Mouse (Mus musculus): ENCODE data around the gene Sprn. TPM values are rescaled to one million over a fixed set of nuclear protein-coding genes. Genes with fewer than 3 reads are reported as not detected.

Gene Sprn
- total RNA-seq (2014; fragmentation: Nextera tagmentation) = not detected in 2 replicates
- 0.11 TPM in 1 of 2 replicates, not detected in the other for total RNA-seq (2017)
- polyA plus RNA-seq (2012) = not detected in 2 replicates

DNA sequence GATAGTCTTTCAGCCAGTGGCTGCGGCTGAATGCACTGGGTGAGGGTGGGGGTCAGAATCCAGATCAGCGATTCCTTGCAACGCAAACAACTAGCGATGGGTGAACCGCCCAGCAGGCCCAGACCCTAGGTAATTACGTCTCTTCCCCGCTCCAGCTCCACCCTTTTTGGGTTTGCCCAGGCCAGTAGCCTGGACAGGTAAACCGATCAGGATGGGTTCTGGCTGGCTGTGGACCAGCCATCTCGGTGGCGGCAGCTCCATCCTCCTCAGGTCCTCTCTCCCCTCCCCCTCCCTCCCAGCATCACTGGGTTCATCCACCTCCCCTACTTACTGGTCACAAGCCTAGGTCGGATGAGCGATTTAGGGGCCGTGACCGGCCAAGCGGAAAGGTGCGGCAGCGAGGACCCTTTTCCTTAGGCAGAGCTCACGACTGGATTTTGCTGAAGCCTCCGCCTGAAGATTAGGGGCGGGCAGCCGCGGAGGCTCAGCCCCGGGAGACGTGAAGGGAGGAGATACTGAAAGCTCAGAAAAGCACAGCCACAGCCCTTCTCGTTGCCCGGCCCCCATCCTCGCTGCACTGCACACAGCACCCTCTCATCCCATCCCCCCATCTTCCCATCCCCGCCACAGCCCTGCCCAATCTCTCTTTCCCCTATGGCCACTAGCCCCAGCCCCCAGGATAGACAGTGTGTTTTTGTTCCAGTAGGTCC is at the start of gene Sprn:
TSS of gene Sprn (minus strand) at position 660 of the 710 bp plus-strand sequence.
- no peak for TF ChIP-seq POLR2AphosphoS5 (IDR thresholded peaks at IDR 0.05; ENCODE audit: insufficient replicate concordance, low read depth, low read length)
- no peak for TF ChIP-seq TAL1 (conservative IDR thresholded peaks at IDR 0.05; ENCODE audit: low read depth, low read length)
- TF ChIP-seq CTCF (IDR thresholded peaks at IDR 0.05; ENCODE audit: low read depth, low read length) = no peak
- no peak for TF ChIP-seq GATA2 (IDR thresholded peaks at IDR 0.05; ENCODE audit: borderline replicate concordance, low read depth, low read length)
- TF ChIP-seq GATA1 (IDR thresholded peaks at IDR 0.05; ENCODE audit: borderline replicate concordance, low read length) = no peak
- no peak within 1 kb of the TSS for H3K4me3 ChIP-seq (ENCODE audit: low read depth, low read length)
- H3K36me3 ChIP-seq (replicated peaks) = peaks cover 37% of the 10 kb centered on the region
- peaks cover 11% of the 10 kb centered on the region for H3K27me3 ChIP-seq (ENCODE audit: insufficient read depth, low read length)
- no peaks in the 10 kb centered on the region for H3K9me3 ChIP-seq (replicated peaks)
- DNase-seq (ENCODE audit: low spot score) = no peak
- ATAC-seq (ENCODE audit: extremely low read depth, insufficient number of reproducible peaks, low FRiP score, poor library complexity, severe bottlenecking) = no peak
- no peaks in the 10 kb centered on the region for H3K4me1 ChIP-seq (ENCODE audit: insufficient read depth, low read depth, low read length)

DNA sequence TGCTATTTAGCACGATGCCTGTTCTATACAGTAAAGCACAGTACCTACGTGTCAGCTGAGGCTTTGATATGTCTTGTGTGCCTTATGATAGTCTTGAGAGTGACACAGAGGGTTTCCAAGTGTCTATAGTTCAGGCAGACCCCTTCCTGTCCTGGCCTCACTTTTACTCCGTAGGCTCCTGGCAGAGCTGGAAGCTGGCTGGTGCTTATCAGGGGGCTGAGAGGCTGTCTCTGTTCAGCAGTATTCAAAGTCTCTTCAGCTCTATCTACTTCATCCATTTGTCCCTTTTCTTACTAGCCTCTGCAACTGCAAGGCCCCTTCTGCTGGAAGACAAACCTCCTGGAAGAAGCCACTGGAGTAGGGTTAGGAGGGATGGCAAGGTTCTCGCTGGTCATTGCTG is 46.4 kb upstream of the Sprn start:
- ATAC-seq (ENCODE audit: extremely low read depth, insufficient number of reproducible peaks, low FRiP score, poor library complexity, severe bottlenecking) = no peak
- Histone ChIP-seq H3K36me3 (replicated peaks) (no peaks in the 10 kb centered on the region), H3K4me3 (ENCODE audit: low read depth, low read length) (no peak overlapping the region), H3K27me3 (ENCODE audit: insufficient read depth, low read length) (no peaks in the 10 kb centered on the region), H3K9me3 (replicated peaks) (no peaks in the 10 kb centered on the region), H3K4me1 (ENCODE audit: insufficient read depth, low read depth, low read length) (peaks cover 75% of the 10 kb centered on the region)
- no peak for TF ChIP-seq CTCF (IDR thresholded peaks at IDR 0.05; ENCODE audit: low read depth, low read length)
- no peak for TF ChIP-seq POLR2AphosphoS5 (IDR thresholded peaks at IDR 0.05; ENCODE audit: insufficient replicate concordance, low read depth, low read length)
- no peak for TF ChIP-seq GATA1 (IDR thresholded peaks at IDR 0.05; ENCODE audit: borderline replicate concordance, low read length)
- no peak for TF ChIP-seq TAL1 (conservative IDR thresholded peaks at IDR 0.05; ENCODE audit: low read depth, low read length)
- no peak for TF ChIP-seq GATA2 (IDR thresholded peaks at IDR 0.05; ENCODE audit: borderline replicate concordance, low read depth, low read length)
- DNase-seq (ENCODE audit: low spot score) = no peak

DNA sequence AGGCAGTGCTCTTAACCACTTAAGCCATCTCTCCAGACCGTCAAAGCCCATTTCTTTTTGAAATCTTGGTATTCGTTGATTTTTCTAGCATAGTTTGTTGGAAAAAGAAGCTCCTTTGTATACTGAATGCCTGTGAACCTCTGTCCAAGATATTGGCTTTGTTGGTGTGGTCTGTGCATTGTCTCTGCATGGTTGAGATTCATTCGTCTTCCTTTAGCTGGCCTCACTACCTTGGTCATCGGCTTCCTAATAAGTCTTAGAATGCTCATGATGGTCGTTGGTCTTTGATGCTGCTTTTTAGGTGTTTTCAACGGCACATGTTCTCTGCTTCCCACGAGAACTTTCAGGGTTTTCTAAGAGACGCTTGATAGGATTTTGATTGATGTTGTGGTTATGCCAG is 41.3 kb upstream of the Sprn start:
- H3K4me3 ChIP-seq (ENCODE audit: low read depth, low read length) = no peak overlapping the region
- no peaks in the 10 kb centered on the region for H3K27me3 ChIP-seq (ENCODE audit: insufficient read depth, low read length)
- H3K4me1 ChIP-seq (ENCODE audit: insufficient read depth, low read depth, low read length) = peaks cover 56% of the 10 kb centered on the region
- no peak for DNase-seq (ENCODE audit: low spot score)
- no peak for ATAC-seq (ENCODE audit: extremely low read depth, insufficient number of reproducible peaks, low FRiP score, poor library complexity, severe bottlenecking)
- no peaks in the 10 kb centered on the region for H3K36me3 ChIP-seq (replicated peaks)
- TF ChIP-seq GATA1 (IDR thresholded peaks at IDR 0.05; ENCODE audit: borderline replicate concordance, low read length) (no peak), POLR2AphosphoS5 (IDR thresholded peaks at IDR 0.05; ENCODE audit: insufficient replicate concordance, low read depth, low read length) (no peak), TAL1 (conservative IDR thresholded peaks at IDR 0.05; ENCODE audit: low read depth, low read length) (no peak), CTCF (IDR thresholded peaks at IDR 0.05; ENCODE audit: low read depth, low read length) (no peak), GATA2 (IDR thresholded peaks at IDR 0.05; ENCODE audit: borderline replicate concordance, low read depth, low read length) (no peak)
- no peaks in the 10 kb centered on the region; the same call in 1 of the 2 replicates for H3K9me3 ChIP-seq (replicated peaks)

DNA sequence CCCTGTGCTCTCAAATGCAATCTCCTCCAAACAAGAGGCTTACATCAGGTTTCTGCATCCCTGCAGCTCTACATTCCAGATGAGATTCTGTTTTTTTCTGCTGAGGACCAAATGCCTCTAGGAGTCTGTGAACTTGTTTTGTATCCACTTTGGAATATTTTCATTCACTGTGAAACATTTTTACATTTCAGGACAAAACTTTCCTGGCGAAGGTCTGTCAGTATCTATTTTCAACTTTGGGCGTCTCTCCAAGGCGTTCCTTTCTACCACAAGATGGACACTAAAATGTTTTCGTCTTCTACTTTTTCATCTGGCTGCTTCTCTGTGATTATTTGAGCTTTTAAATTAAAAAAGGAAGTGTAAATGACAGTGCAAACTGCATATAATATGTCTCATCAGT is 39.4 kb upstream of the Sprn start:
- H3K4me1 ChIP-seq (ENCODE audit: insufficient read depth, low read depth, low read length) = peaks cover 52% of the 10 kb centered on the region
- no peaks in the 10 kb centered on the region; the same call in 1 of the 2 replicates for H3K9me3 ChIP-seq (replicated peaks)
- no peaks in the 10 kb centered on the region for H3K27me3 ChIP-seq (ENCODE audit: insufficient read depth, low read length)
- DNase-seq (ENCODE audit: low spot score) (no peak), ATAC-seq (ENCODE audit: extremely low read depth, insufficient number of reproducible peaks, low FRiP score, poor library complexity, severe bottlenecking) (no peak)
- no peak for TF ChIP-seq GATA1 (IDR thresholded peaks at IDR 0.05; ENCODE audit: borderline replicate concordance, low read length)
- no peak for TF ChIP-seq GATA2 (IDR thresholded peaks at IDR 0.05; ENCODE audit: borderline replicate concordance, low read depth, low read length)
- TF ChIP-seq CTCF (IDR thresholded peaks at IDR 0.05; ENCODE audit: low read depth, low read length) = no peak
- TF ChIP-seq TAL1 (conservative IDR thresholded peaks at IDR 0.05; ENCODE audit: low read depth, low read length) = no peak
- TF ChIP-seq POLR2AphosphoS5 (IDR thresholded peaks at IDR 0.05; ENCODE audit: insufficient replicate concordance, low read depth, low read length) = no peak
- H3K36me3 ChIP-seq (replicated peaks) = no peaks in the 10 kb centered on the region
- no peak overlapping the region for H3K4me3 ChIP-seq (ENCODE audit: low read depth, low read length)

DNA sequence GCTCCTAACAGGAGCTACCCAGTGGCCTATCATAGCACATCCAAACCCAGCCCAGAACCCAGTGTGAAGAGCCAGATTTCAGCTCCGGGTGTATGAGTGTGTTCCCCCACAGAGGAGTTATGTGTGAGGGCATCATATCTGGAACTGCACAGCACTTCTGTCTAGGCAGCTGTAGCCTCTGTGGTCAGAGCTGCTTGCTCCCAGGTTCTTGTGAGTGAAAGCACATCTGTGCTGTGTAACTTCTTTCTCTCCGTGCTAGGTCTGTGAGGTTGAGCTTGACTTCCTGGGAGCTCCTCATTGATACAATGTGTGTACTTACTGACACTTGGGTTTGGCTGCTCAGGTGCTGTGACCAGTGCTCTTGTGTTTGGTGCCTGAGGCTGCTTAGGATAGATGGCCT is 38.2 kb upstream of the Sprn start:
- Histone ChIP-seq H3K36me3 (replicated peaks) (no peaks in the 10 kb centered on the region), H3K27me3 (ENCODE audit: insufficient read depth, low read length) (no peaks in the 10 kb centered on the region), H3K4me1 (ENCODE audit: insufficient read depth, low read depth, low read length) (peaks cover 56% of the 10 kb centered on the region), H3K4me3 (ENCODE audit: low read depth, low read length) (no peak overlapping the region), H3K9me3 (replicated peaks) (no peaks in the 10 kb centered on the region; the same call in 1 of the 2 replicates)
- TF ChIP-seq GATA1 (IDR thresholded peaks at IDR 0.05; ENCODE audit: borderline replicate concordance, low read length) (no peak), CTCF (IDR thresholded peaks at IDR 0.05; ENCODE audit: low read depth, low read length) (no peak), POLR2AphosphoS5 (IDR thresholded peaks at IDR 0.05; ENCODE audit: insufficient replicate concordance, low read depth, low read length) (no peak), TAL1 (conservative IDR thresholded peaks at IDR 0.05; ENCODE audit: low read depth, low read length) (no peak), GATA2 (IDR thresholded peaks at IDR 0.05; ENCODE audit: borderline replicate concordance, low read depth, low read length) (no peak)
- DNase-seq (ENCODE audit: low spot score) = no peak
- ATAC-seq (ENCODE audit: extremely low read depth, insufficient number of reproducible peaks, low FRiP score, poor library complexity, severe bottlenecking) = no peak

DNA sequence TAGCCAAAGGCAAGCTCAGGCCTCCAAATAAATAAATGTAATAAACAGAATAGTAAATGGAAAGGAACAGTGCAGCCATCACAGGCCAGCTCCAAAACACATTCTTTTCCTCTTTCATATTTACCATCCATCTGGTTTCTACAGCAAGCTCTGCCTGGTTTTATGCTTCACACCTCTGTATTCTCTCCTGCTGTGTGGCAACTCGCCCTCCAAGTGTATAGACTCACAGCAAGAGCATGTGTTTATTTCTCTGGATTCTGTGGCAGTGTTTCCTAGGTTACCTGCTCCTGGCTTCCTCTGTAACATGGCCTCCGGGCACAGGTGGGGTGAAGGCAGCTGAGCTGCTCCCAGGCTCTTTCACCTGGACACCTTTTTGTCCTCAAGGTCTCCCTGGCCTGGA is 37.8 kb upstream of the Sprn start:
- DNase-seq (ENCODE audit: low spot score) (no peak), ATAC-seq (ENCODE audit: extremely low read depth, insufficient number of reproducible peaks, low FRiP score, poor library complexity, severe bottlenecking) (no peak)
- Histone ChIP-seq H3K4me3 (ENCODE audit: low read depth, low read length) (no peak overlapping the region), H3K9me3 (replicated peaks) (no peaks in the 10 kb centered on the region; the same call in 1 of the 2 replicates), H3K27me3 (ENCODE audit: insufficient read depth, low read length) (no peaks in the 10 kb centered on the region), H3K4me1 (ENCODE audit: insufficient read depth, low read depth, low read length) (peaks cover 59% of the 10 kb centered on the region), H3K36me3 (replicated peaks) (no peaks in the 10 kb centered on the region)
- TF ChIP-seq GATA2 (IDR thresholded peaks at IDR 0.05; ENCODE audit: borderline replicate concordance, low read depth, low read length) (no peak), TAL1 (conservative IDR thresholded peaks at IDR 0.05; ENCODE audit: low read depth, low read length) (no peak), GATA1 (IDR thresholded peaks at IDR 0.05; ENCODE audit: borderline replicate concordance, low read length) (no peak), POLR2AphosphoS5 (IDR thresholded peaks at IDR 0.05; ENCODE audit: insufficient replicate concordance, low read depth, low read length) (no peak)
